Mouse (Mus musculus) leukemia stem cell, adult 10-12 weeks (primary cell): ENCODE measurements around the gene Pole3. TPM values are rescaled to one million over a fixed set of nuclear protein-coding genes. Genes with fewer than 3 reads are reported as not detected.

ENCODE experiments used
- polyA plus RNA-seq: library from polyadenylated mRNA; stranded (reverse); fragments of >175 nt; gene quantifications from 2 replicates; pipeline ENCODE4 v1.2.3, GENCODE M21; 2012; ENCODE audit warnings: low replicate concordance

The Pole3 gene
- polyA plus RNA-seq, result 28.5 and 35.6 TPM in 2 replicates

DNA sequence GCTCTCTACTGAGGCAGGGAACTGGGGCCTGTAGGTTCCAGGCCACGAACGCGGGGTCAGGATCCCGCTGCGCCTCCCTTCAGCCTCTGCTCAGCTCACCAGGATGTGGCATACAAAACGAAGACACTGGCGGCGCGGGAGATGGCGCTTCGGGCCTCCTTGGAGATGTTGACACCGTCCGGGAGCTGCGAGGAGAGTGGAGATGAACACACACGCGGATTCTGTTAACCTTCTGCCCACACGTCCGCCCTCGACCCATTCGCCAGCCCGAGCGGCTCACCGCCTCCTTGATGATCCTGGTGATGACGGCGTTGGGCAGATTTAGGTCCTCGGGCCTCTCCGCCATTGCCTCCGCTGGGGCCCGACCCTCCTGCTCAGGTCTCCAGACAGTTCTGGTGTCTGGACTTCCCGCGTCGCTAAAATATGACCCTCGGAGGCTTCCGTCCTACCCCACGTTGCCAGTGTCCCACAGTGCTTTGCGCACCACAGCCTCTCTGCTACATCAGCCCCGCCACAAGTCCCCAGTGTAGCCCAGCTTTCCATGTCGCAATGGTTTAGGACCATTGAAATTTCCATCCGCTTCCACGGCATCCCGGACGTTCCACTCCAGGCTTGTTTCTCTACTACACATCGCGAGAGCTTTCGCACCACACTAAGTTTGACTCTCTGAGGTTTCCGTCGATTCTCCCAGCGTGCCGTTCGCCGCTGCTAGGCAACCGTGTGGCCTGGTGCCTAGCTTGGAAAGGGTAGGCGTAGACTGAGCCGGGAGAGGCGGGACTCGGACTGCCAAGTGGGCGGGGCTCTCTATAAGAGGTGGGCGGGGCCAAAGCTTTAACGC is at the start of gene Pole3, which contains the start of gene 4933430I17Rik:
Gene Pole3 (minus strand): TSS at position 418 of the 838 bp plus-strand sequence.
Gene 4933430I17Rik (plus strand): TSS at position 719 of the 838 bp plus-strand sequence.

DNA sequence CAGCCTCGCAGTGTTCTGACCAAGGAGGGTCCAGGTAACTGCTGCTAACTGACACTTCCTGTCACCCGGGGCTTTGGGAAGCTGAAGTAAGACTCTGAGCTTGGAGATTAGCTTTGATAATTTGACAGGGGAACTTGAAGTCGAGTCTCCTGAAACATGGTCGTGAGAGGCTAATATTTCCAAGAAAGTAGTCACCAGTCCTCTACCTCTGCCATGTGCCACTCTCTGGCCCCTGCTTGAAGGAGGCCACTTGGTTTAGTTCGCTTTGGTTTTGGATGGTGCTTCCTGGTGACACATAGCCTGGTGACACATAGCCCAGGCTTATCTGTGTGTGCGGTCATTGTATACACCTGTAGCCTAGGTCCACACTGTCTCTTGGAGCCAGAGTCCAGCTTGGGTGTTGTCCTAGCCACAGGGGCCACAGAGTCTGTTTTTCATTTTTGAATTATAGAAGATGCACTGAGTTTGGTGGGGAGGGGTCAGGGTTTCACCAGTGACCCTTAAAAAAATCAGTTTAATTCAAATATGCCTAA is 35.0 kb upstream of the Pole3 start, which contains the start of gene Rgs3:
Gene Rgs3 (plus strand): TSS at position 51 of the 533 bp plus-strand sequence.

DNA sequence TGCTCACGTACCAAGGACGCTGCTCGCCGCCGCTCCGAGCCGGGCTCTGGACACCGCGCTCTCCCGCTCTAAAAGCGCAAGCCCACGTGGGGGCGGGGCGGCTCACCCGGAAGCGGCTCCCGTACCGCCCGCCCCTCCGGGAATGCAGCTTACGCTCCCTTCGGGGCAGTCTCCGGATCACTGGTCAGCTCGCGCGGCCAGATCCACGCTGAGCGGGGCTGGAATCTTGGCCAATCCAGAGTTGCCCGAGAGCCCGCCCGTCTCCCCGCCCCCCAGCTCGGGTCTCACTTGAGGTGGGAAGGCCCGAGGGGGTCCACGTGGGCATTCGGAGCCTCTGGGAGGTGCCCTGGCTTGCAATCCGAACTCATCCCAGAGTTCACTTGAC is 5.0 kb downstream of the Pole3 start, which contains the start of gene Alad:
Gene Alad (minus strand): TSS at position 70 of the 385 bp plus-strand sequence.

DNA sequence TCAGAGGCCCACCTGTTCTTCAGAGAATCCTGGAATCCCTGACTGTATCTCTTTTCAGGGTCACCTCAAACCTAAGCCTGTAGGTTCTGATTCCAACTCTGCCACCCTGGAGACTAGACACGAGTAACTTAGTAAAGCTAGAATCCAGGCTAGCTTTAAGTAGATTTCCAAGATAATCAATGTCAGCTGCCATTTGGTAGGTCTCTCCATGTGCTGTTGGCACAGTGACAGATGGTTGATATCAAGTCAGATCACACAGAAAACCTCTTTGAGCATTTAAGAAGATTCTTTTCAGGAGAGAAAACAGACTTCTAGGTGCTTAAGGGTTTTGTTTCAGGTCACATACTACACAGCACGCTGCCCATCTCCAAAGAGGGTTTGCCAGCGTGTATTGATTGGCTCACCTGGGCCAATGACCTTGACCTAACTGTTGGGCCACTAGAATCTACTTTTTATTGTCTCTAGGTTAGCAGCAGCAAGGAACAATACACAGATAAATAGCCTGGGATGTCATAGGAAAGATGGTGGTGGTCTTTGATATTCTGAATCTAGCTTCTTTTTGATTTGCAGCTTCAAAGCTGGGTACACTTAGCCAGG is 21.4 kb downstream of the Pole3 start, which contains the start of gene Hdhd3:
Gene Hdhd3 (minus strand): TSS at position 94 of the 597 bp plus-strand sequence.

DNA sequence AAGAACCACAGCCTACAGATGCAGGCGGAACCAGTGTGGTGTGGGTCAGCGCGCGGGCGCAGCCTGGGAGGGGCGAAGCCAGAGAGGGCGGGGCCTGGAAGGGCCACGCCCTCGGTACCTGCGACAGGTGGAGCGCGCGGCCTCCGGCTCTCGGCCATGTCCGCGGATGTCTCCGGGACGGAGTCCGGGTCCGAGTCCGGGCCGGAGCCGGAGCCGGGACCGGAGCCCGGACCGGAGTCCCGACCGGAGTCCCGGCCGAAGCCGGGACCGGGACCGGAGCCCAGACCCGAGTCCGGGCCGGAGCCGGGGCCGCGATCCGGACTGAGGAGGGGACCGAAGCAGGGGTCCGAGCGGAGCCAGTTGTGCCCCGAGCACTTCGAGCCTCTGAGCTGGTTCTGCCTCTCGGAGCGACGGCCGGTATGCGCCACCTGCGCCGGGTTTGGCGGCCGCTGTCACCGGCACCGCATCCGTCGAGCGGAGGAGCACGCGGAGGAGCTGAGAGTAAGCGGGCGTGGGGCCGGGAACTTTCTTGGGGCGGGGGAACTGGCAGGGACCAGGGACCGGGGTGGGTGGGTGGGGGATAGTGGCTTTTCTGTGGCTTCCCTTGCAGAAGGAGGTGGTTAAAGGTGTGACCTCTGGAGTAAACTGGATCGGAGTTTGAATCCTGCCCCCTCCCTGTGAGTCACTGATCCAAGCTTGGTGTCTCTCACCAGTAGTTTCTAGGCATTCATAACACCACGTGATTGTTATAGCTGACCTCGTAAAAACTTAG is 44.7 kb downstream of the Pole3 start, which contains the start of gene Bspry:
Gene Bspry (plus strand): TSS at position 117 of the 772 bp plus-strand sequence.

Other genes starting within 250 kb of the Pole3 start
- 17.7 and 18.4 TPM in 2 replicates for gene Fkbp15, start 164.5 kb downstream of the Pole3 start, polyA plus RNA-seq
- 0.73 and 2.3 TPM in 2 replicates for gene Slc31a1, start 164.3 kb downstream of the Pole3 start, polyA plus RNA-seq
- gene Cdc26, start 116.4 kb downstream of the Pole3 start, polyA plus RNA-seq, result 1.3 and 8.1 TPM in 2 replicates
- 1.9 and 5.4 TPM in 2 replicates for gene Prpf4, start 116.3 kb downstream of the Pole3 start, polyA plus RNA-seq
- 0.12 and 0.59 TPM in 2 replicates for gene Rnf183, start 89.8 kb downstream of the Pole3 start, polyA plus RNA-seq
- gene Wdr31, start 54.2 kb downstream of the Pole3 start, polyA plus RNA-seq, result 2.6 TPM in 2 replicates
- 0.38 and 1.6 TPM in 2 replicates for gene Bspry, start 45.0 kb downstream of the Pole3 start, polyA plus RNA-seq
- gene Hdhd3, start 21.6 kb downstream of the Pole3 start, polyA plus RNA-seq, result 2.6 and 7.6 TPM in 2 replicates
- gene Alad, start 5.2 kb downstream of the Pole3 start, polyA plus RNA-seq, result 526 and 768 TPM in 2 replicates
- not detected in 2 replicates for gene 4933430I17Rik, start 301 bp upstream of the Pole3 start, polyA plus RNA-seq
- gene Rgs3, start 34.8 kb upstream of the Pole3 start, polyA plus RNA-seq, result 87.1 and 175 TPM in 2 replicates